In the genomic region with DNA sequence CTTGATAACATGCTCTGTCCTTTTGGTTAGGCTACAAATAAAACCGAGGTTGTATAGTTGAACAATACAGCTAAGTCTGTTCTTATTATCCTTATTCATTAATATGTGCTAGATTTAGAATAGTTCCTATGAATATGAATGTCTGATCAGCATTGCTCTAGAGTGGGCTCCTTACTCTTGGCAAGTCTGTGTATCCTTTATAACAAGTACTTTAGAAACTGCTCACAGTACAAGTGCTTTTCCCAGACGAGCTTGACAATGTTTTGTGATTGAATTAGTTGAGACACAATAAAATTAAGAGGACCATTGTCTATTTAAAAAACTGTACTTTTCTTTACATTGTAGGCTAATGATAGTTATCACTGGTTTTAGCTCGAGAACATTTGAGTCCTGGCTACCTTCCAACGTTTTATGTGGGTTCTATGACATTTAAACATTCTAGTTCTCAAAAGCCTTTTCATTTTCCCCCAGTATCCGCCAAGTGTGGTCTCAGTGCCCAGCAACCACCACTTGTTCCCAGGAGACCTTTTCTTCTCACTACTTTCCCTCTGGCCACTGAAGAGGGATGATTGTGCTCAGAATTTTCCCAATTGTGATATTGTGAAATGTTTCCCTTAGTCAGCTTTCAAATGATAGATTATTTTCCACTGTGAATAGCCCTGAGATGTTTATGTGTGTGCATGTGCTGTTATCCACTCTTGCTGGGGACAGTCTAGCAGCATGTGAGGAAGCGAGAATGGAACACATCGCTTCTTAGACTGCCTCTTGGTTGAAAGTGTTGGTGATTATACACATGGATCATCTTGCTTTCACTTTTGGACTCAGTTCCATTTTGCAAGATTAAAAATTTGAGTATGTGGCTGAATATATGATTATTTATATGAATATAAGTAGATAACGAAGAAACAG, we compare ENCODE assay signal across 27 mouse cellular contexts. TPM values are rescaled to one million over a fixed set of nuclear protein-coding genes. Genes with fewer than 3 reads are reported as not detected.
DNase-seq lines count a peak whose midpoint lies in the region; ATAC-seq and TF ChIP-seq lines count a peak whose summit lies in the region.
"Had no signal": no experiment of that assay in that cellular context is flagged by ENCODE, and none has a peak within 500 bp of the region (broad histone marks: within the 10 kb centered on the region; RNA-seq: fewer than 3 reads in every experiment).

No protein-coding gene starts in this region.

- ATAC-seq in forebrain, postnatal 0 days, result peak; percentile 38; the same call in 1 of the 2 replicates
- no peak for ATAC-seq in forebrain, embryonic 11.5 days (replicated peaks; ENCODE audit: low FRiP score)
- ATAC-seq in lung, embryonic 14.5 days (ENCODE audit: insufficient read depth), result no peak
- ATAC-seq in CD4-positive, CD25-positive, alpha-beta regulatory T cell, adult 4 months, result peak; percentile 26
- ATAC-seq: intestine, postnatal 0 days; liver, embryonic 12.5 days had no signal

- no peak overlapping the region for H3K4me3 ChIP-seq in forebrain, postnatal 0 days (ENCODE audit: low read depth, low read length)
- H3K4me3 ChIP-seq in forebrain, embryonic 11.5 days (ENCODE audit: low read depth, low read length), result no peak overlapping the region
- no peak overlapping the region for H3K4me3 ChIP-seq in lung, embryonic 14.5 days (ENCODE audit: low read depth, low read length)
- H3K4me3 ChIP-seq: heart, embryonic 10.5 days; limb, embryonic 13.5 days; liver, embryonic 12.5 days had no signal

- 38% methylated on average over 8 of the region's 8 CpGs for WGBS in forebrain, postnatal 0 days
- WGBS in forebrain, embryonic 11.5 days, result 79% methylated on average over 8 of the region's 8 CpGs
- 61% methylated on average over 8 of the region's 8 CpGs for whole genome bisulfite sequencing in lung, embryonic 14.5 days

- H3K36me3 ChIP-seq in forebrain, postnatal 0 days (ENCODE audit: insufficient read depth), result no peaks in the 10 kb centered on the region
- H3K36me3 ChIP-seq in forebrain, embryonic 11.5 days (ENCODE audit: control insufficient read depth, insufficient read depth, low read length), result no peaks in the 10 kb centered on the region
- H3K36me3 ChIP-seq in lung, embryonic 14.5 days (ENCODE audit: insufficient read depth), result no peaks in the 10 kb centered on the region
- H3K36me3 ChIP-seq: heart, embryonic 10.5 days; limb, embryonic 13.5 days; liver, embryonic 12.5 days had no signal

- H3K27ac ChIP-seq in forebrain, postnatal 0 days (ENCODE audit: low read depth, low read length), result no peak overlapping the region
- H3K27ac ChIP-seq in forebrain, embryonic 11.5 days (ENCODE audit: low read depth, low read length), result no peak overlapping the region
- H3K27ac ChIP-seq in lung, embryonic 14.5 days (ENCODE audit: low read depth), result no peak overlapping the region
- H3K27ac ChIP-seq: heart, embryonic 10.5 days; limb, embryonic 13.5 days; liver, embryonic 12.5 days had no signal

- no peaks in the 10 kb centered on the region for H3K9me3 ChIP-seq in forebrain, postnatal 0 days (ENCODE audit: low read length)
- no peaks in the 10 kb centered on the region for H3K9me3 ChIP-seq in forebrain, embryonic 11.5 days (ENCODE audit: control insufficient read depth, low read length)
- H3K9me3 ChIP-seq in lung, embryonic 14.5 days (ENCODE audit: low read depth, low read length), result no peaks in the 10 kb centered on the region
- H3K9me3 ChIP-seq: heart, embryonic 10.5 days; limb, embryonic 13.5 days; liver, embryonic 12.5 days had no signal

- no peaks in the 10 kb centered on the region for H3K4me1 ChIP-seq in forebrain, postnatal 0 days (ENCODE audit: insufficient read depth)
- no peaks in the 10 kb centered on the region for H3K4me1 ChIP-seq in forebrain, embryonic 11.5 days (replicated peaks; ENCODE audit: control insufficient read depth, insufficient read depth, low read length)
- H3K4me1 ChIP-seq in lung, embryonic 14.5 days (ENCODE audit: insufficient read depth), result no peaks in the 10 kb centered on the region
- H3K4me1 ChIP-seq: heart, embryonic 10.5 days; limb, embryonic 13.5 days; liver, embryonic 12.5 days had no signal

- no peaks in the 10 kb centered on the region for H3K27me3 ChIP-seq in forebrain, postnatal 0 days (ENCODE audit: insufficient read depth, low read length)
- no peaks in the 10 kb centered on the region for H3K27me3 ChIP-seq in forebrain, embryonic 11.5 days (ENCODE audit: control insufficient read depth, insufficient read depth, low read length)
- no peaks in the 10 kb centered on the region for H3K27me3 ChIP-seq in lung, embryonic 14.5 days (ENCODE audit: insufficient read depth, low read length)
- H3K27me3 ChIP-seq: limb, embryonic 13.5 days; liver, embryonic 12.5 days had no signal

- no peak for DNase-seq in forebrain, postnatal 0 days
- DNase-seq in forebrain, embryonic 11.5 days (ENCODE audit: low spot score), result no peak
- peak; percentile 2 for DNase-seq in lung, embryonic 14.5 days
- no peak for DNase-seq in lung, adult 18-20 months
- peak; percentile 3 for DNase-seq in brain, adult 2 months (ENCODE audit: low read depth, low spot score)
- no peak for DNase-seq in adrenal gland, adult 2 months
- DNase-seq: adrenal gland, postnatal 25 days; cerebellum, adult 2 months; cerebellum, postnatal 36 days; kidney, postnatal 25 days; lung, adult 2 months; right cerebral cortex, postnatal 25 days; spleen, adult 18-20 months had no signal

- H3K4me2 ChIP-seq in forebrain, postnatal 0 days (ENCODE audit: low read depth), result no peak overlapping the region
- H3K4me2 ChIP-seq in forebrain, embryonic 11.5 days (ENCODE audit: low read depth, low read length, severe bottlenecking), result no peak overlapping the region
- H3K4me2 ChIP-seq in lung, embryonic 14.5 days, result no peak overlapping the region
- H3K4me2 ChIP-seq: limb, embryonic 13.5 days; liver, embryonic 12.5 days had no signal

- H3K9ac ChIP-seq in forebrain, postnatal 0 days, result no peak overlapping the region
- no peak overlapping the region for H3K9ac ChIP-seq in forebrain, embryonic 11.5 days (ENCODE audit: low read length)
- H3K9ac ChIP-seq in lung, embryonic 14.5 days, result no peak overlapping the region
- H3K9ac ChIP-seq: limb, embryonic 13.5 days; liver, embryonic 12.5 days had no signal

- no peak for TF ChIP-seq CTCF in forebrain, postnatal 0 days (IDR thresholded peaks at IDR 0.05; ENCODE audit: low read depth)
- TF ChIP-seq CTCF in lung, embryonic 14.5 days (IDR thresholded peaks at IDR 0.05; ENCODE audit: low read depth), result no peak

RNA-seq across cellular contexts. Expression of a gene that starts 7.0 kb away (rescaled TPM):
- total RNA-seq in forebrain, postnatal 0 days (2014; rRNA removed), result 0.08 and 0.57 TPM in 2 replicates
- polyA plus RNA-seq in forebrain, postnatal 0 days (2015; fragmentation: Nextera tagmentation; extraction: Ambion mirVana), result not detected in 2 replicates
- not detected in 2 replicates for polyA plus RNA-seq in forebrain, embryonic 11.5 days (2014; fragmentation: Nextera tagmentation; extraction: Ambion mirVana)
- polyA plus RNA-seq in lung, embryonic 14.5 days (2014; fragmentation: Nextera tagmentation; extraction: Ambion mirVana), result not detected in 2 replicates
- polyA plus RNA-seq in CD4-positive, CD25-positive, alpha-beta regulatory T cell, adult 4 months (2017; shearing (Covaris generic)), result not detected
- not detected for total RNA-seq in adrenal gland, adult 2 months (2021)
- not detected in 2 replicates for polyA plus RNA-seq in adrenal gland, adult 2 months (2012; rRNA removed)
- total RNA-seq: adrenal gland, postnatal 25 days; gastrocnemius, adult 8-10 months; hematopoietic stem cell, adult 5-6 weeks; left cerebral cortex, postnatal 25 days; megakaryocyte-erythroid progenitor cell, adult 5-6 weeks had no signal
- polyA plus RNA-seq: C2C12; cerebellum, adult 2 months; gonadal fat pad, adult 2 months; intestine, postnatal 0 days; kidney, embryonic 14.5 days; limb, embryonic 13.5 days; liver, embryonic 12.5 days; lung, adult 2 months; neural tube, embryonic 11.5 days; thymus, postnatal 0 days had no signal

RNA-seq across cellular contexts. Expression of a gene that starts 54.7 kb away (rescaled TPM):
- total RNA-seq in forebrain, postnatal 0 days (2014; rRNA removed), result 18.8 and 22.2 TPM in 2 replicates
- polyA plus RNA-seq in forebrain, postnatal 0 days (2015; fragmentation: Nextera tagmentation; extraction: Ambion mirVana), result 6.8 and 8.4 TPM in 2 replicates
- 1.0 and 1.6 TPM in 2 replicates for polyA plus RNA-seq in forebrain, embryonic 11.5 days (2014; fragmentation: Nextera tagmentation; extraction: Ambion mirVana)
- polyA plus RNA-seq in lung, embryonic 14.5 days (2014; fragmentation: Nextera tagmentation; extraction: Ambion mirVana), result 6.6 and 7.0 TPM in 2 replicates
- 10 to 100 TPM; 28.6 to 32.8 TPM for polyA plus RNA-seq in CD4-positive, CD25-positive, alpha-beta regulatory T cell, adult 4 months (2017; shearing (Covaris generic))
- total RNA-seq in adrenal gland, adult 2 months (2021), result 1 to 10 TPM; 3.0 to 4.2 TPM
- 0.19 and 0.61 TPM in 2 replicates for polyA plus RNA-seq in adrenal gland, adult 2 months (2012; rRNA removed)

Comparison
In these comparisons a context has a peak if more than half of its experiments do, and no peak if none do; other contexts are left out.
1. ATAC-seq: peak in forebrain, postnatal 0 days (single experiment) and CD4-positive, CD25-positive, alpha-beta regulatory T cell, adult 4 months (single experiment); none in forebrain, embryonic 11.5 days (single experiment) and lung, embryonic 14.5 days (single experiment).
2. DNase-seq: peak in lung, embryonic 14.5 days (single experiment) and brain, adult 2 months (single experiment); none in forebrain, postnatal 0 days (single experiment), forebrain, embryonic 11.5 days (single experiment), lung, adult 18-20 months (0 of 2) and adrenal gland, adult 2 months (single experiment).